Mouse (Mus musculus): ENCODE measurements around the gene Spint5. TPM values are rescaled to one million over a fixed set of nuclear protein-coding genes. Genes with fewer than 3 reads are reported as not detected.

Gene Spint5
- total and polyA plus RNA-seq, 3 experiments: not detected

Other genes with a start within 250 kb of the Spint5 start
Only the 30 nearest of the 31 such genes appear.
- not detected in 2 replicates for gene Trp53tg5, start 241.6 kb upstream of the Spint5 start, total RNA-seq (2012; rRNA removed)
- gene Trp53tg5, start 241.6 kb upstream of the Spint5 start, polyA plus RNA-seq (2012; ENCODE audit: insufficient read depth in 1 of 2, insufficient read length in 2 of 2, low read depth in 1 of 2, low replicate concordance in 2 of 2, missing spikeins in 1 of 2): under 1 TPM in 1 of 2 experiments, not detected in 1; 0.13 TPM
- 11.9 and 13.1 TPM in 2 replicates for gene Dbndd2, start 229.2 kb upstream of the Spint5 start, total RNA-seq (2012; rRNA removed)
- gene Dbndd2, start 229.2 kb upstream of the Spint5 start, polyA plus RNA-seq (2012; ENCODE audit: insufficient read depth in 1 of 2, insufficient read length in 2 of 2, low read depth in 1 of 2, low replicate concordance in 2 of 2, missing spikeins in 1 of 2): 1 to 10 TPM in 1 of 2 experiments, not detected in 1; 6.9 TPM
- 35.8 and 39.8 TPM in 2 replicates for gene Pigt, start 217.8 kb upstream of the Spint5 start, total RNA-seq (2012; rRNA removed)
- 100 to 1,000 TPM in 1 of 2 experiments, not detected in 1; 115 TPM for gene Pigt, start 217.8 kb upstream of the Spint5 start, polyA plus RNA-seq (2012; ENCODE audit: insufficient read depth in 1 of 2, insufficient read length in 2 of 2, low read depth in 1 of 2, low replicate concordance in 2 of 2, missing spikeins in 1 of 2)
- gene Wfdc2, start 152.9 kb upstream of the Spint5 start, total RNA-seq (2012; rRNA removed): not detected in 2 replicates
- gene Wfdc2, start 152.9 kb upstream of the Spint5 start, polyA plus RNA-seq (2012; ENCODE audit: insufficient read depth in 1 of 2, insufficient read length in 2 of 2, low read depth in 1 of 2, low replicate concordance in 2 of 2, missing spikeins in 1 of 2): not detected
- not detected in 2 replicates for gene Spint3, start 141.8 kb upstream of the Spint5 start, total RNA-seq (2012; rRNA removed)
- not detected for gene Spint3, start 141.8 kb upstream of the Spint5 start, polyA plus RNA-seq (2012; ENCODE audit: insufficient read depth in 1 of 2, insufficient read length in 2 of 2, low read depth in 1 of 2, low replicate concordance in 2 of 2, missing spikeins in 1 of 2)
- not detected in 2 replicates for gene Wfdc6a, start 129.9 kb upstream of the Spint5 start, total RNA-seq (2012; rRNA removed)
- not detected for gene Wfdc6a, start 129.9 kb upstream of the Spint5 start, polyA plus RNA-seq (2012; ENCODE audit: insufficient read depth in 1 of 2, insufficient read length in 2 of 2, low read depth in 1 of 2, low replicate concordance in 2 of 2, missing spikeins in 1 of 2)
- not detected in 2 replicates for gene Eppin, start 121.7 kb upstream of the Spint5 start, total RNA-seq (2012; rRNA removed)
- gene Eppin, start 121.7 kb upstream of the Spint5 start, polyA plus RNA-seq (2012; ENCODE audit: insufficient read depth in 1 of 2, insufficient read length in 2 of 2, low read depth in 1 of 2, low replicate concordance in 2 of 2, missing spikeins in 1 of 2): not detected
- not detected in 2 replicates for gene Wfdc6b, start 101.8 kb upstream of the Spint5 start, total RNA-seq (2012; rRNA removed)
- not detected for gene Wfdc6b, start 101.8 kb upstream of the Spint5 start, polyA plus RNA-seq (2012; ENCODE audit: insufficient read depth in 1 of 2, insufficient read length in 2 of 2, low read depth in 1 of 2, low replicate concordance in 2 of 2, missing spikeins in 1 of 2)
- not detected in 2 replicates for gene Wfdc8, start 101.7 kb upstream of the Spint5 start, total RNA-seq (2012; rRNA removed)
- not detected for gene Wfdc8, start 101.7 kb upstream of the Spint5 start, polyA plus RNA-seq (2012; ENCODE audit: insufficient read depth in 1 of 2, insufficient read length in 2 of 2, low read depth in 1 of 2, low replicate concordance in 2 of 2, missing spikeins in 1 of 2)
- gene Wfdc16, start 76.5 kb upstream of the Spint5 start, total RNA-seq (2012; rRNA removed): not detected in 2 replicates
- gene Wfdc16, start 76.5 kb upstream of the Spint5 start, polyA plus RNA-seq (2012; ENCODE audit: insufficient read depth in 1 of 2, insufficient read length in 2 of 2, low read depth in 1 of 2, low replicate concordance in 2 of 2, missing spikeins in 1 of 2): not detected
- gene Wfdc10, start 59.3 kb upstream of the Spint5 start, total RNA-seq (2012; rRNA removed): not detected in 2 replicates
- not detected for gene Wfdc10, start 59.3 kb upstream of the Spint5 start, polyA plus RNA-seq (2012; ENCODE audit: insufficient read depth in 1 of 2, insufficient read length in 2 of 2, low read depth in 1 of 2, low replicate concordance in 2 of 2, missing spikeins in 1 of 2)
- not detected in 2 replicates for gene Wfdc9, start 58.7 kb upstream of the Spint5 start, total RNA-seq (2012; rRNA removed)
- not detected for gene Wfdc9, start 58.7 kb upstream of the Spint5 start, polyA plus RNA-seq (2012; ENCODE audit: insufficient read depth in 1 of 2, insufficient read length in 2 of 2, low read depth in 1 of 2, low replicate concordance in 2 of 2, missing spikeins in 1 of 2)
- gene Wfdc11, start 41.2 kb upstream of the Spint5 start, total RNA-seq (2012; rRNA removed): not detected in 2 replicates
- gene Wfdc11, start 41.2 kb upstream of the Spint5 start, polyA plus RNA-seq (2012; ENCODE audit: insufficient read depth in 1 of 2, insufficient read length in 2 of 2, low read depth in 1 of 2, low replicate concordance in 2 of 2, missing spikeins in 1 of 2): not detected
- 0.12 TPM in 1 of 2 replicates, not detected in the other for gene Wfdc13, start 30.2 kb upstream of the Spint5 start, total RNA-seq (2012; rRNA removed)
- gene Wfdc13, start 30.2 kb upstream of the Spint5 start, polyA plus RNA-seq (2012; ENCODE audit: insufficient read depth in 1 of 2, insufficient read length in 2 of 2, low read depth in 1 of 2, low replicate concordance in 2 of 2, missing spikeins in 1 of 2): not detected
- not detected in 2 replicates for gene Spint4, start 16.8 kb upstream of the Spint5 start, total RNA-seq (2012; rRNA removed)
- not detected for gene Spint4, start 16.8 kb upstream of the Spint5 start, polyA plus RNA-seq (2012; ENCODE audit: insufficient read depth in 1 of 2, insufficient read length in 2 of 2, low read depth in 1 of 2, low replicate concordance in 2 of 2, missing spikeins in 1 of 2)
- 0.20 and 0.31 TPM in 2 replicates for gene Wfdc3, start 30.6 kb downstream of the Spint5 start, total RNA-seq (2012; rRNA removed)
- under 1 TPM in 1 of 2 experiments, not detected in 1; 0.40 TPM for gene Wfdc3, start 30.6 kb downstream of the Spint5 start, polyA plus RNA-seq (2012; ENCODE audit: insufficient read depth in 1 of 2, insufficient read length in 2 of 2, low read depth in 1 of 2, low replicate concordance in 2 of 2, missing spikeins in 1 of 2)
- 20.6 and 20.9 TPM in 2 replicates for gene Dnttip1, start 30.7 kb downstream of the Spint5 start, total RNA-seq (2012; rRNA removed)
- 10 to 100 TPM in 1 of 2 experiments, not detected in 1; 59.9 TPM for gene Dnttip1, start 30.7 kb downstream of the Spint5 start, polyA plus RNA-seq (2012; ENCODE audit: insufficient read depth in 1 of 2, insufficient read length in 2 of 2, low read depth in 1 of 2, low replicate concordance in 2 of 2, missing spikeins in 1 of 2)
- gene Ube2c, start 54.6 kb downstream of the Spint5 start, total RNA-seq (2012; rRNA removed): 170 and 177 TPM in 2 replicates
- 100 to 1,000 TPM; 257 to 365 TPM for gene Ube2c, start 54.6 kb downstream of the Spint5 start, polyA plus RNA-seq (2012; ENCODE audit: insufficient read depth in 1 of 2, insufficient read length in 2 of 2, low read depth in 1 of 2, low replicate concordance in 2 of 2, missing spikeins in 1 of 2)
- gene Tnnc2, start 64.7 kb downstream of the Spint5 start, total RNA-seq (2012; rRNA removed): not detected in 2 replicates
- gene Tnnc2, start 64.7 kb downstream of the Spint5 start, polyA plus RNA-seq (2012; ENCODE audit: insufficient read depth in 1 of 2, insufficient read length in 2 of 2, low read depth in 1 of 2, low replicate concordance in 2 of 2, missing spikeins in 1 of 2): not detected
- gene Snx21, start 70.5 kb downstream of the Spint5 start, total RNA-seq (2012; rRNA removed): 3.8 and 4.0 TPM in 2 replicates
- gene Snx21, start 70.5 kb downstream of the Spint5 start, polyA plus RNA-seq (2012; ENCODE audit: insufficient read depth in 1 of 2, insufficient read length in 2 of 2, low read depth in 1 of 2, low replicate concordance in 2 of 2, missing spikeins in 1 of 2): 1 to 10 TPM in 1 of 2 experiments, not detected in 1; 7.7 TPM
- 32.2 and 40.3 TPM in 2 replicates for gene Acot8, start 89.6 kb downstream of the Spint5 start, total RNA-seq (2012; rRNA removed)
- gene Acot8, start 89.6 kb downstream of the Spint5 start, polyA plus RNA-seq (2012; ENCODE audit: insufficient read depth in 1 of 2, insufficient read length in 2 of 2, low read depth in 1 of 2, low replicate concordance in 2 of 2, missing spikeins in 1 of 2): 10 to 100 TPM in 1 of 2 experiments, not detected in 1; 30.9 TPM
- 4.7 and 4.8 TPM in 2 replicates for gene Zswim3, start 89.8 kb downstream of the Spint5 start, total RNA-seq (2012; rRNA removed)
- gene Zswim3, start 89.8 kb downstream of the Spint5 start, polyA plus RNA-seq (2012; ENCODE audit: insufficient read depth in 1 of 2, insufficient read length in 2 of 2, low read depth in 1 of 2, low replicate concordance in 2 of 2, missing spikeins in 1 of 2): 1 to 10 TPM in 1 of 2 experiments, not detected in 1; 5.9 TPM
- 7.1 and 8.2 TPM in 2 replicates for gene Zswim1, start 107.4 kb downstream of the Spint5 start, total RNA-seq (2012; rRNA removed)
- 10 to 100 TPM in 1 of 2 experiments, not detected in 1; 17.4 TPM for gene Zswim1, start 107.4 kb downstream of the Spint5 start, polyA plus RNA-seq (2012; ENCODE audit: insufficient read depth in 1 of 2, insufficient read length in 2 of 2, low read depth in 1 of 2, low replicate concordance in 2 of 2, missing spikeins in 1 of 2)
- gene Spata25, start 113.2 kb downstream of the Spint5 start, total RNA-seq (2012; rRNA removed): 0.42 and 0.50 TPM in 2 replicates
- gene Spata25, start 113.2 kb downstream of the Spint5 start, polyA plus RNA-seq (2012; ENCODE audit: insufficient read depth in 1 of 2, insufficient read length in 2 of 2, low read depth in 1 of 2, low replicate concordance in 2 of 2, missing spikeins in 1 of 2): under 1 TPM in 1 of 2 experiments, not detected in 1; 0.13 TPM
- gene Ctsa, start 117.6 kb downstream of the Spint5 start, total RNA-seq (2012; rRNA removed): 46.3 and 50.5 TPM in 2 replicates
- 10 to 100 TPM in 1 of 2 experiments, not detected in 1; 87.7 TPM for gene Ctsa, start 117.6 kb downstream of the Spint5 start, polyA plus RNA-seq (2012; ENCODE audit: insufficient read depth in 1 of 2, insufficient read length in 2 of 2, low read depth in 1 of 2, low replicate concordance in 2 of 2, missing spikeins in 1 of 2)
- 1.6 and 2.0 TPM in 2 replicates for gene Neurl2, start 118.2 kb downstream of the Spint5 start, total RNA-seq (2012; rRNA removed)
- gene Neurl2, start 118.2 kb downstream of the Spint5 start, polyA plus RNA-seq (2012; ENCODE audit: insufficient read depth in 1 of 2, insufficient read length in 2 of 2, low read depth in 1 of 2, low replicate concordance in 2 of 2, missing spikeins in 1 of 2): 1 to 10 TPM in 1 of 2 experiments, not detected in 1; 2.6 TPM
- 5.2 and 6.8 TPM in 2 replicates for gene Pltp, start 142.4 kb downstream of the Spint5 start, total RNA-seq (2012; rRNA removed)
- 10 to 100 TPM in 1 of 2 experiments, not detected in 1; 17.1 TPM for gene Pltp, start 142.4 kb downstream of the Spint5 start, polyA plus RNA-seq (2012; ENCODE audit: insufficient read depth in 1 of 2, insufficient read length in 2 of 2, low read depth in 1 of 2, low replicate concordance in 2 of 2, missing spikeins in 1 of 2)
- gene Pcif1, start 164.0 kb downstream of the Spint5 start, total RNA-seq (2012; rRNA removed): 46.8 and 47.6 TPM in 2 replicates
- gene Pcif1, start 164.0 kb downstream of the Spint5 start, polyA plus RNA-seq (2012; ENCODE audit: insufficient read depth in 1 of 2, insufficient read length in 2 of 2, low read depth in 1 of 2, low replicate concordance in 2 of 2, missing spikeins in 1 of 2): 100 to 1,000 TPM in 1 of 2 experiments, not detected in 1; 118 TPM
- gene Zfp335, start 196.5 kb downstream of the Spint5 start, total RNA-seq (2012; rRNA removed): 12.3 and 12.6 TPM in 2 replicates
- gene Zfp335, start 196.5 kb downstream of the Spint5 start, polyA plus RNA-seq (2012; ENCODE audit: insufficient read depth in 1 of 2, insufficient read length in 2 of 2, low read depth in 1 of 2, low replicate concordance in 2 of 2, missing spikeins in 1 of 2): 10 to 100 TPM in 1 of 2 experiments, not detected in 1; 24.1 TPM
- gene Mmp9, start 225.5 kb downstream of the Spint5 start, total RNA-seq (2012; rRNA removed): 0.20 and 0.23 TPM in 2 replicates
- gene Mmp9, start 225.5 kb downstream of the Spint5 start, polyA plus RNA-seq (2012; ENCODE audit: insufficient read depth in 1 of 2, insufficient read length in 2 of 2, low read depth in 1 of 2, low replicate concordance in 2 of 2, missing spikeins in 1 of 2): under 1 TPM in 1 of 2 experiments, not detected in 1; 0.19 TPM

Measured in MEL (cell line).